ENCODE assay signal across 7 mouse cellular contexts in the genomic region with DNA sequence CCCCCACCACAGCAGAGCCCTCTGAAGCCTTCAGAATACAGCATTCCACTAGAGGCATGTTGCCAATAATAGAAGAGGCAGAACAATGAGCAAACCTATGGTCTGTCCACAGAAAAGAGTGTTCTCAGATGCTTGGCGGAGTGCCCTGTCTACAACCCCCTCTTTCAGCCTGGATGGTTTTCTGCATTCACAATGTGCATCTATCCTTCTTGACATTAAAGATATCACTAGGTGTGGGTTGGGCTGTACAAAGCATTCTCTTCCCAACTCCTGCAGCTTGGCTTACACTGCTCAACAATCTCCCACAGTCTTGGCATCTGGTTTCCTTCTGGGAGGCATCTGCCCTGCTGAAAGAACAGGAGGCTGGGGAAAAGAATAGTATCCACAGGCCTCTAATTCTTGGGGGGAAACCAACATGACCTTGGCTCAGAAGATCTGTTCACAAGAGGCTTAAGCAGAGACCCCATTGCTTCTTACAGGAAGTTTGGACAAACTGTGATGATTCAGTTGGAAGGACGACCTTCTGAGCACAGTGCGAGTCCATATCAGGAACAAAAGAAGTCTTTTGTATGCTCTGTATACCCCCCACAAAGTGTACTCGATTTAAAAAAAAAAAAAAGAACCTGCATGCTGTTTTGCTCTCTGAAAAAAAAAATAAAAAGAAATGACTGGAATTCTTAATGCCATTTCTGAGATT.
A peak's percentile ranks its signal among the peaks of the same experiment; 100 is the strongest.
DNase-seq lines count a peak whose midpoint lies in the region; ATAC-seq lines count a peak whose summit lies in the region.

No protein-coding gene starts in this region.

- WGBS in hindbrain, embryonic 12.5 days = 34% methylated on average over 4 of the region's 4 CpGs
- 59% methylated on average over 4 of the region's 4 CpGs for WGBS in limb, embryonic 15.5 days
- WGBS in kidney, embryonic 16.5 days = 76% methylated on average over 4 of the region's 4 CpGs

- H3K36me3 ChIP-seq in hindbrain, embryonic 12.5 days = no peaks in the 10 kb centered on the region
- H3K36me3 ChIP-seq in limb, embryonic 15.5 days = no peaks in the 10 kb centered on the region
- no peaks in the 10 kb centered on the region for H3K36me3 ChIP-seq in kidney, embryonic 16.5 days (ENCODE audit: insufficient read depth, low read length)

- H3K27ac ChIP-seq in hindbrain, embryonic 12.5 days = no peak overlapping the region
- H3K27ac ChIP-seq in limb, embryonic 15.5 days = peak overlapping the region; percentile 67
- no peak overlapping the region for H3K27ac ChIP-seq in kidney, embryonic 16.5 days (ENCODE audit: low read length)

- H3K4me2 ChIP-seq in hindbrain, embryonic 12.5 days (replicated peaks) = no peak overlapping the region
- no peak overlapping the region for H3K4me2 ChIP-seq in limb, embryonic 15.5 days
- H3K4me2 ChIP-seq in kidney, embryonic 16.5 days (replicated peaks; ENCODE audit: low read depth, low read length) = no peak overlapping the region

- peak; percentile 16 for DNase-seq in cerebellum, adult 11 months
- peak; percentile 56 to 71 for DNase-seq in cerebellum, postnatal 14 days
- no peak for DNase-seq in T-cell, adult 2 months (ENCODE audit: low spot score)
- DNase-seq in thymus, postnatal 14 days = no peak

- H3K9me3 ChIP-seq in hindbrain, embryonic 12.5 days (replicated peaks) = no peaks in the 10 kb centered on the region
- no peaks in the 10 kb centered on the region for H3K9me3 ChIP-seq in limb, embryonic 15.5 days
- H3K9me3 ChIP-seq in kidney, embryonic 16.5 days (ENCODE audit: low read length) = no peaks in the 10 kb centered on the region

- no peak overlapping the region for H3K4me3 ChIP-seq in hindbrain, embryonic 12.5 days
- no peak overlapping the region for H3K4me3 ChIP-seq in limb, embryonic 15.5 days
- H3K4me3 ChIP-seq in kidney, embryonic 16.5 days (ENCODE audit: low read length) = no peak overlapping the region

- ATAC-seq in hindbrain, embryonic 12.5 days (ENCODE audit: low FRiP score) = peak; percentile 72
- peak; percentile 74; the same call in 1 of the 2 replicates for ATAC-seq in limb, embryonic 15.5 days (ENCODE audit: insufficient number of reproducible peaks, low FRiP score, low TSS enrichment, low read depth)
- no peak for ATAC-seq in kidney, embryonic 16.5 days (ENCODE audit: low FRiP score, low TSS enrichment)

- H3K9ac ChIP-seq in hindbrain, embryonic 12.5 days = no peak overlapping the region
- H3K9ac ChIP-seq in limb, embryonic 15.5 days = no peak overlapping the region
- H3K9ac ChIP-seq in kidney, embryonic 16.5 days (replicated peaks; ENCODE audit: low read length) = no peak overlapping the region

- 0 out of 2 replicates have a peak, but pooled peaks cover 5% of the 10 kb centered on the region for H3K4me1 ChIP-seq in hindbrain, embryonic 12.5 days
- H3K4me1 ChIP-seq in limb, embryonic 15.5 days = peaks cover 4% of the 10 kb centered on the region; the same call in 1 of the 2 replicates
- H3K4me1 ChIP-seq in kidney, embryonic 16.5 days (ENCODE audit: insufficient read depth, low read length) = no peaks in the 10 kb centered on the region

- H3K27me3 ChIP-seq in hindbrain, embryonic 12.5 days = no peaks in the 10 kb centered on the region
- no peaks in the 10 kb centered on the region for H3K27me3 ChIP-seq in limb, embryonic 15.5 days
- H3K27me3 ChIP-seq in kidney, embryonic 16.5 days (ENCODE audit: insufficient read depth, low read length) = no peaks in the 10 kb centered on the region

Comparison
In these comparisons a context has a peak if more than half of its experiments do, and no peak if none do; other contexts are left out.
1. DNase-seq: peak in cerebellum, adult 11 months (single experiment) and cerebellum, postnatal 14 days (2 of 2); none in T-cell, adult 2 months (single experiment) and thymus, postnatal 14 days (single experiment).